Mouse (Mus musculus) urinary bladder, adult 2 months (tissue): ENCODE data around the gene Apoc3. TPM values are rescaled to one million over a fixed set of nuclear protein-coding genes. Genes with fewer than 3 reads are reported as not detected.

Experiments used
- DNase-seq: peaks from one replicate; pipeline ENCODE4 v3.0.0; 2022; ENCODE audit warnings: low spot score
- polyA plus RNA-seq: library from polyadenylated mRNA; depleted of rRNA; stranded (reverse); fragments of >200 nt; gene quantifications from 2 replicates; pipeline ENCODE4 v1.2.3, GENCODE M21; 2012; rRNA removed

Gene Apoc3
- polyA plus RNA-seq: 0.34 and 0.68 TPM in 2 replicates

DNA sequence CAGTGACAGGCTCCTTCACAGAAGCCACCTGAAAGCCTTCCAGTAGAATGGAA lies at the start of gene Apoc3:
Gene Apoc3, minus strand, starts transcription at position 41 of the 53 bp plus-strand sequence.
- no peak for DNase-seq

DNA sequence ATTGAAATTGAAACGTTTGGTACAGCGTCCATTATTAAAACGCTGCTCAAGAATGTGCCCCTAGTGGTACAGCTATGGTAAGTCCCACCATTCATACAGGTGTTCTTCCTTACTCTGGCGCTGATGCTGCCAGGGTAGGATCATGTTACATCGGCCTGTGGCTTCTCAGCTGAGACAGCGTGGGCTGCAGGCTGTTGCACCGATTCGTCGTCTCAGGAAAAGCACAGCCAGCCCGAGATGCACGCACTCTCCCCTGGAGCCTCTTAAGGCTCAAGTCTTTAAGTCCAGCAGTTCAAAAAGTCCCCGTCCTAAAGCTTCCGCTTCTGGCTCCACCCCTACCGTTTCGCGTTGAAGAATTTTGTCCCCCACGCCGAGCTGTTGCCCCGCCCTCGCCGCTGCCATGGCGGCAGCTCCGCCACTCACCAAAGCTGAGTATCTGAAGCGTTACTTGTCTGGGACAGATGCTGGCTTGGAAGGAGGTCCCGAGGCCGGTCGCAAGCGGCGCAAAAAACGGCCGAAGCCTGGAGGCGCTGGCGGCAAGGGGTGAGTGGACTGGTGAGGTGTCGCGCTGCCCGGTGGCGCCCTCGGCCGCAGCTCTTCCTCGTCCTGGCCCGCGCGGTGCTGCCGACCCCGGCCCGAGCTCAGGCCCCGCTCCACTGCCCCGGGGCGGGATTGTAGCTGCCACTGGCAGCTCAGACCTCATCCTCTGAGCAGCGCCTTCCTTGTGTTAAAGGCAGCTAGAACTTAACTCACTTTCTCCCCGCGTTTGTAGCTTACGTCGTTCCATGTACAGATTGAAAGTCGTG lies 47.4 kb upstream of the Apoc3 start, which contains the start of gene Bud13:
Gene Bud13, plus strand, starts transcription at position 378 of the 806 bp plus-strand sequence.
- peak; percentile 94 for DNase-seq

DNA sequence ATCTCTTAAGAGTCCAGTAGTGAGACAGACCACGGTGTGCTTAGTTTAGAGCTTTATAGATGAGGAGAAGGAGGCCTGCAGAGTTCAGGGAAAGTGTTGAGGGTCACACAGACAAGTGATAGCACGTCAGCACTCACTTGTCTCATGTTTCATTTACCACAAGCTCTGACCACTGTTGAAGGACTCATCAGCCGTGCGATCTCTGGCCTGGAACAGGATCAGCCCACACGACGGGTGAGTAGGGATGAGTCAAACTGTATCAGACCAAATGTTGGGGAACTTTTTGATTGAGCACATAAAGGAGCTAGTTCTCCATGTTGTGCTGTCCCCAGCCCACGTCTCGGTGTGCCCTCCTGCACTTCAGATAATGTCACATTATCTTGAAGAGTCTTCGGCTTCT lies 39.1 kb upstream of the Apoc3 start:
- no peak for DNase-seq

DNA sequence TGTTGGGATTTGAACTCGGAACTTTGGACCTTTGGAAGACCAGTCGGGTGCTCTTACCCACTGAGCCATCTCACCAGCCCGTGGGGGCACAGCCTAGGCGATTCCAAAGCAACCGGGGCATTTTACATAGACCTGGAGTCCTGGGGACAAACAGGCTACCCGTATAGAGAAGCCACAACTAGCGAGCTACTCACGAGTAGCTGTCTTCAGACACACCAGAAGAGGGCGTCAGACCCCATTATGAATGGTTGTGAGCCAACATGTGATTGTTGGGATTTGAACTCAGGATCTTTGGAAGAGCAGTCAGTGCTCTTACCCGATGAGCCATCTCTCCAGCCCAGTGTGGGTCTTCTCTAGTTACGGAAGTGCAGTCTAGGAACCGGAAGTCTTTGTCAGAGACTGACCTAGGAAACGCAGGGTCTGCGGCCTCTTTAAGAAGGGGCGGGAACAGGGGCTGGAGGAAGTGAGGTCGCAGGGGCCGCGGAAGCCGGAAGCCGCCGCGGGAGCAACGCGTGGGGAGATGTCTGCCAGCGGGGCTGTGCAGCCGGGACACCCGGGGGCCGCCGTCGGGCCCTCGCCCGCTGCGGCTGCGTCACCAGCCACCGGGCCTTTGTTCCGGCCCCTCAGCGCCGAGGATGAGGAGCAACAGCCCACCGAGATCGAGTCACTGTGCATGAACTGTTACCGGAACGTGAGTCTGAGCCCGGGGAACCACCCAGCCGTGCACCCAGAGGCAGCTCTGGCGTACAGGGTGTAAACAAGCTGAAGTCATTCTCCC lies 37.4 kb upstream of the Apoc3 start, which contains the start of gene Zpr1:
Gene Zpr1, plus strand, starts transcription at position 388 of the 778 bp plus-strand sequence.
- DNase-seq: peak; percentile 78

DNA sequence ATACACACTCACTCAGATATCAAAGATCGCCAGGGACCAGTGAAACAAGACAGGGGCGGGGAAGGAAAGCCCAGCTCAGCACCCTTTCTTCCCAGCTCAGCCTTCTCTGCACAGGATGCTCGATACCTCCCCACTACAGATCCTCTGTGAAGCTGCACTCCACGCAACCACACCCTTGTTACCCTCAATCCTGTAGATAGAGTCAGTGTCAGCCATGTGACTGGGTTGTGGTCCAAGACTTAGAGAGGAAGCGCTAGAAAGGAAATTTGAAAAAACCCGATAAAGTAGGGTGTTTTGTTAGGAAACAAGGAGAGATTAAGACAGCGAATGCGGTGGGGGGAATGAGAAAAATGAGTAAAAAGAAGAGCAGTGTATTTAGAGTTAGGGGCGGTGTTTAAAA lies 36.6 kb upstream of the Apoc3 start:
- DNase-seq: no peak

DNA sequence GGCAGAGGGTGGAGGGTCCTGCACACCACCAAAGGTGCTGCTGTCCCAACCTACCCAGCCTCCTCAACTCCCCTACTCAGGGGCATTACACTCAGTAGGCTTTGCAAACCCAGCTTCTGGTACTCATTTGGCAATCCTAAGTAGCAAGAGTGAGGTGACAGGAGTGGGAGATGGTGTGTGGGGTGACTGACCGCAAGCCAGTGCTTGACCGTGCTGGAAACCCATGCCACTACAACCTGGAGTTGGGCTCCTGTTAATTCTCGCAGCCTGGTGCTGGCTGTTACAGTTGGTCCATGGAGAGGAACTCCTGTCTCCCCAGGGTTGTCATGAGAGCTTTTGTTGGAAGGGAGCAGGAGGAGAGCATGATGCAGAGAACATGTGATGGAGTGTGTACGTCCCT lies 35.3 kb upstream of the Apoc3 start:
- no peak for DNase-seq

DNA sequence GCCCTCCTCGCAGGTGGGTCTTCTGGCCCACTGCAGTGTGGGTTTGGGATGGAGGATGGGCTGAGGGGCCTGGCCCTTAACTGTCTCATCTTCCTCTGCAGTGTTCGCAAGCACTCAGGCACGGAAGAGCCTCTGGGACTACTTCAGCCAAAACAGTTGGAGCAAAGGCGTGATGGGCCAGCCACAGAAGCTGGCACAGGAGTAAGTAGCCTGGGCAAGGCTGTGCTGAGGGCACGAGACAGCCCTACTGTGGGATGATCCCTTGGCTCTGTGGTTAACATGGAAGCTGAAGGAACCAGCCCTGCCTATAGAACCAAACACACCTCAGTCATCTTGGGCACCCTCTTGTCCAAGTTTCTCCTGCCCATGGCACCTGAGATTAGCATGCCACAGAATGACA lies 33.7 kb upstream of the Apoc3 start:
- DNase-seq: no peak

DNA sequence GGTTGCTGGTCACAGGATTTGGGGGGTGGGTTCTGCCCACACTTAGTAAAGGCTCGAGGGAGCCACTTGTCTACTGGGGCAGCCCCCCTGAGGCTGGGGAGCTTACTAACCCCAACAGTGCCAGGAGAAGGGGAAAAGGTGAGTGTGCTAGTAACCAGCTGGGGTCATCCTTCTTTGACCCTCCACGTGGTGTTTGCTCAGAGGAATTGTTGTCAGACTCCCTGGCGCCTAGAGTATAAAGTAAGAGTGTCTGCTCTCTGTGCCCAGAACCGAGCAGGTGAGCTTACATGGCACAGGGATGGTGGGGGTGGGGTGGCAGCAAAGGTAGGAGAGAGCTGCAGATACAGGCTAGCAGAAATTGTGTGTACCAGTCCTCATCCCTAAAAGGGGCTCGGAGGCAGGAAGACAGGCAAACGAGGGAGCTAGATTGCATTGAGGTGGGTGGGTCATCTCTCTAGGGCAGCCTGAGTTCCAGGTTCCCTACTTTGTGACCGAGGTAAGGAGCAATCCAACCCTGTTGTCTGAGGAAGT lies 33.0 kb upstream of the Apoc3 start, which contains the start of gene Apoa5:
Gene Apoa5, plus strand, starts transcription at position 291 of the 531 bp plus-strand sequence.
- DNase-seq: no peak

DNA sequence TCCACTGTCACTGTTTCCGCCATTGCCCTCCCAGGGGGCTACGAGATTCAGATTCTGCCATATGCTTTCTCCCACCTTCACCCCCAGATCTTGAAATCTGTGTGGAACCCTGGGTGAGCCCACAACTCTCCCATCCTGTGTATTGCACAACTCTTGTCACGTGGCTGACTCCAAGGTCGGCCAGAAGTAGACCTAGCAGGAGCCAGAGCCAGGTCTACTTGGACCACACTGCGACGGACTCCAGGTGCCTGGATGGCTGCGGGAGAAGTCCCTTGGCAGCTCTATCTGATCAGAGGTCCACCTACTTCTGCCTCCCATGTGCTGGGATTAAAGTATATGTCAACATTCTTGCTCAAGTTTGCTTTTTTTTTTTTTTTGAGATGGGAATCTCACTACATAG lies 25.7 kb upstream of the Apoc3 start:
- no peak for DNase-seq

DNA sequence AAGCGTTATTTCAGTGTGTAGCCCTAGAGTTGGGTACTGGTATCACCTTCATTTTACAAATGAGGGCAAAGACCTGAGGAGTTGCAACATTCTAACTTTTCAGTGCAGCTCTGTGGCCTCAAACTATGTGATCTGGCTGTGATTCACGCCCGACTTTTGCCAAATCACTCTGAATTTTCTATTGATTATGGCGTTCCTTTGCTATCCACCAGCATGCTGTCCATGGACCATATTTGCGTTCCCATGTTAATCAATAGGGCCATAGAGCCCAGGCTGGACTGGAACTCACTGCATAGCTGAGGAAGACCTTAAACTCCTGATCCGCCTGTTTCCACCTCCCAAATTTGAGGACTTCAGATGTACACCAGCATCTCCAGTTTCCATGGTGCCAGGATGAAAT lies 23.7 kb upstream of the Apoc3 start:
- no peak for DNase-seq

DNA sequence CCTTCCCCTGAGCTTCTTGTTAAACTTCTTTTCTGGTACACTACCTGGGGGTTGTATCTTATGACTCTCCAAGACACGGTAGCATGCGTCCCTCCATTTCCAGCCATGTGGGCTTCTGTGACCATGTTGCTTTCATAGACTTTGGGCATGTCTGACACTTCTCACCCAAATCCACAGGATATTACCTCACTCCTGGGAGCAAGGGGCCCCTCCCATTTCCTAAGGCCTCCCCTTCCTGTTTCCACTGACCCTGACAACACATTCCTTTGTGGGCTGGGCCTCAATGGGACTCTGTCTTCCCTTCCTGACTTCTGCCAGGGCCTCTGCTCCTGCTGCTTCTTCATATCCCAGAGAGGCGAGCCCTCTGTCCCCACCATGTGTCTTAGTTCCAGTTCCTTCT lies 22.1 kb upstream of the Apoc3 start:
- DNase-seq: no peak

DNA sequence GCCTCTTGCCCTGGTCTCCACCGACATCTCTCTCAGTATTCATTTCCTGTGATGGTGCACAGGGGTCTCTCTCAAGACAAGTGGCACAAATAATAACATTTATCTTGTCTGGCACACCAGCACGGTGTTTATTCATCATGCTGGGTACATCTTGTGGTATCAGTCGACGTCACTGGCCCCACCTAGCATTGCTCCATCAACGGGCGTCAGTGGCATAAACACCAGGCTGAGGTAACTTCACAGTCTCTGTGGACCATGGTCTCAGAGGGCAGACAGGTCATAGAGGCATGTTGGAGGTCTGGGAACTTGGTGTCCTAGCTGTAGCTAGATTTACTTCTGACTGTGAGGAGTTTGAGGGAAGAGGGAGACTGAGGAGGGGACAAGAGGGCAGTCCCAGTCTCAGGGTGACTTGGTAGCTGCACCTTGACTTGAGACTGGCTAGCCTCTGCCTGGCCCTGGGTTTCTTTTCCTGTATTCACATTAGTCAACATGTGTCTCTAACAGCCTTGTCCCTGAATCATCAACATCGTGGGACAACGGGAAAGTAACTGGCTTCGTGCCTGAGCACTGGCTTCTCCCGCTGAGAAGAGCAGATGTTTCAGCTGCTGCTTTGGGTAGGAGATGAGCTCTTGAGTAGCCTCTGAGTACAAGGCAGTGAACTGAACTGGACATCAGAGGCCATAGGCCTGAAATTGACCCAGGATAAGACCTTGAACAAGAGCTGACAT lies 21.4 kb upstream of the Apoc3 start:
- DNase-seq: no peak

DNA sequence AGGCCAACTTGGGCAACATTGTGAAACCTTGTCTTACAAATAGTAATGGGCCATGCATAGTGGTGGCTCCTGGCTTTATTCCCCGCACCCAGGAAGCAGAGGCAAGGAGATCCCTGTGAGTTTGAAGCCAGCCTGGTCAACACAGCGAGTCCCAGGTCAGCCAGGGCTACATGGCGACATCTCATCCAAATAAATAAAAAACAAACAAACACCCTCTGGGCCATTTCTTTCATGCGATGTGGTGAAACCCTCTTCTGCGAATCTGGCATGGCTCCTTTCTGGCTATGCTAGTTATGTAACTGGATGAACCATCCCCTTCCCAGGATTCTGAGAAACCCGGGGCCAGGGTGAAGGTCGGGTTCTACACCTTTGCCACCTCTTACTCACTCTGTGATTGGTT lies 20.7 kb upstream of the Apoc3 start:
- no peak for DNase-seq

DNA sequence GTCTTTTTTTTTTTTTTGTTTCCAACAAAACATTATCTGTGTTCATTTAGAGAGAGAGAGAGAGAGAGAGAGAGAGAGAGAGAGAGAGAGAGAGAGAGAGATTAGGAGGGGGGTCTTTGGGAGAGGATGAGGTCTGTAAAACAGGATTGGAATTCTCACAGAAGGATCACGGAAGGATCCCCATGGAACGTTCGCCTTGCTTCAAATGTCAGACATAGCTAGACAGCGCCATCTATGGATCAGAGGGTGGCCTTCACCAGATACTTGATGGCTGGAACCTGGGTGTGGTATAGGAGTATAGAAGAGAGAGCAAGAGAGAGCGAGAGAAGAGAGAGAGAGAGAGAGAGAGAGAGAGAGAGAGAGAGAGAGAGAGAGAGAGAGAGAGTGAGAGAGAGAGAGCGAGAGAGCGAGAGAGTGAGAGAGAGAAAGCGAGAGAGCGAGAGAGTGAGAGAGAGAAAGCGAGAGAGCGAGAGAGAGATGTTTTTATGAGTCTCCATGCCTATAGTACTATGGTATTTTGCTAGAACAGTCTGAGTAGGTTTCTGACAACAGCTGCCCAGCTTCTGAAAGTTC lies 11.4 kb upstream of the Apoc3 start:
- no peak for DNase-seq

DNA sequence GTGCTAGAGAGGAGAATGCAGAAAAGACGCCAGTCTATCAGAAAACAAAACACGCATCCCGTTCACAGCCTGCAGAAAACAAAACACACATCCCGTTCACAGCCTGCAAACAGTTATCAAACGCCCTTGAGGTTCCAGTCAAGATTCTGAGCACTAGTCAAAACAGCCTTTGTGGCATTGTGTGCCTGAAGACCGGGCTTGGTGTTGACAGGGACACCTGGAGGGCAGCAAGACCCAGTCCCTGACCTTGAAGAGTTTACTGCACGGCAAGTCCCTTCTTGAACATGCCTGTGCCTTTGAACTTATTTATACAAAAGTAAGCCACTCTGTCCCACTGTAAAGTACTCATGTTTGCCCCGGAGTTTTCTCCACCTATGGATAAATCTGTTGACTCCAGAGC lies 8.1 kb upstream of the Apoc3 start:
- DNase-seq: no peak

DNA sequence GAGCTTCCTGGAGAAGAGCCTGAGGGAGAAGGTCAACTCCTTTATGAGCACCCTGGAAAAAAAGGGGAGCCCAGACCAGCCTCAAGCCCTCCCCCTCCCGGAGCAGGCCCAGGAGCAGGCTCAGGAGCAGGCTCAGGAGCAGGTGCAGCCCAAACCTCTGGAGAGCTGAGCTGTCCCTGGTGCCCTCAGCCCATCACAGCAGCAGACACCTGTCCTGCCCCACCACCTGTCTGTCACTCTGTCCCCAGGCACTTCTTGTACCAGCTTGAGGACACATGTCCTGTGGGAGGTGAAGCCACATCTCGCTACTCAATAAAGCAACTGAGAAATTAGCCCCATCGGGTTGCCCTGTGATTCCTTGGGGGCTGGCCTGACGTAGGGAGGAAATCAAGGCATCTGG lies 7.7 kb upstream of the Apoc3 start:
- no peak for DNase-seq

DNA sequence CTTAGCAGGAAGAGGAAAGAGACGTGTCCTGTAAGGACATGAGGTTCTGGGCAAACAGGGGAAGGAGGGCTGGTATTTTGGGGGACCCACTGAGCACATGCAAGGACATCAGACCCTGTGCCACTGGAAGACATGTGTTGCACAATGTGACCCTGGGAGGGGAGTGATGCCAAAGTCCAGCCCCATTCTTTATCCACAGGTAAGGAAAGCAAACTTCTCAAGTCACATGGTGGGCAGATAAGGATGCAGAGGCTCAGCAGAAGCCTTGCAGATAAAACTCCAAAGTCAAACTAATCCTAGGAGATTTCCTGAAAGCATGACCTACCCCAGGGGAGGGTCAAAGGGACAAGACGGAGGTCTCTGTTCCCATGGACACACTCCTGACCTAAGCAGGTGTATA lies 6.4 kb upstream of the Apoc3 start:
- no peak for DNase-seq

DNA sequence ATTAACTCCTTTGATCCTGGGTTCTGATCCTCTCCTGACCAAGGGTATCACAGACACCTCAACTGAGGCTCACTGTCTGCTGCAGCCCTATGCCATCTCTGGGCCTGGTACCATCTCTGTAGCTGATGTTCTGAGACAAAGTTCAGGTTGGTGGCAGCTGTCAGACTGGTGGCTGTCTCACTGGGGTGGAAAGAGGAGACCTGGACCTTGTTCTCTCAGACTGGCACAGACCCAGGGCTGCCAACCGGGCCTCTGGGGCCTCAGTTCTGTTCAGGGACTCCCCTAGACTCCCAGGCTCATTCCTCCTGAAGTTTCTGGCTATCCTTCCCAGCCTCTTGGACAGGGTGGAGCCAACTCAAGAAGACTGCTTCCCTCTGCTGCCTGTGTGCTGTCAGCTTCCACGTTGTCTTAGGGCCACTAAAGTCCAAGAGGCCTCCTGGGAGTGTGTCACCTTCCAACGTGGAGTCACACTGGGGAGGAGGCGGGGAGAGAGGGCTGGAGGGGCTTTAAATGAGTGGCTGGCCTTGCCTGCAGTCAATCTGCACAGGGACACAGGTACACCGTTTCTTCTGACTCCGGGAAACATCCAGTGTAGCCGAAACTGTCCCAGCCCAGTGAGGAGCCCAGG lies 5.2 kb upstream of the Apoc3 start, which contains the start of gene Apoa4:
Gene Apoa4, plus strand, starts transcription at position 171 of the 628 bp plus-strand sequence.
- DNase-seq: no peak

DNA sequence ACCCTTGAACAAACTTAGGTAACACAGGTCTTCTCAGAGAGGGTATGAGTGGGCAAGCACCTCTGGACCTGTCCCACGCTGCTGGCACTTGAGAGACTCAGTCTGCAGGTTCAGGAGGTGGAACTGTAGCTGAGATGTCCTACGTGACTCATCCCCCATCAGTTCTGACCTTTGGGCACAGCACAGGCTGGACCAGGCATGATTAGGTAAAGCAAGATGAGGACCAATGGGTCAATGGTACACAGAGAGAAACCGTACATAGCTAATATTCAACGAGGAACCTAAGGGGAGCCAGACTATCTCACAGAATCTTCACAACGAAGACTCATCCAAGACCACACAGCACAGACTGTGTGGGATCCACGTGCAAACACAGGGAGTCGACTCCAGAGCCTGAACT lies 3.4 kb upstream of the Apoc3 start:
- no peak for DNase-seq

DNA sequence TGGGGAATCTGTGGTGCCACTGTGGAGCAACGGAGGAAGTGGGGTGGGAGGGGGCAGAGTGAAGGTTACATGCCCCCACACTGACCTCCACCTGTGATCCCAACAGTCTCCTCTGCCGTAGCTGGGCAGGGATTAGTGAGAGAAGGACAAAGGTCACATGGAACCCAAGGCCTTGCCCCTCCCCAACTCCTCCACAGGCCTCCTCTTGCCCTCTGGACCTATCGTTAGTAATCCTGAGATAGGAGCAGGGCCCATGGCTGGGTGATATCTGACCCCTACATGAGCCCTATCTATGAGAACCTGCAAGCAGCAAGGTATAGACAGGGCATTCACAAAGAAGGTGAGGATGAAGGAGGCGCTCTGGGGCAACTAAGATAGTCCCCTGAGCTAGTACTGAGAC lies 213 bp upstream of the Apoc3 start:
- DNase-seq: no peak

DNA sequence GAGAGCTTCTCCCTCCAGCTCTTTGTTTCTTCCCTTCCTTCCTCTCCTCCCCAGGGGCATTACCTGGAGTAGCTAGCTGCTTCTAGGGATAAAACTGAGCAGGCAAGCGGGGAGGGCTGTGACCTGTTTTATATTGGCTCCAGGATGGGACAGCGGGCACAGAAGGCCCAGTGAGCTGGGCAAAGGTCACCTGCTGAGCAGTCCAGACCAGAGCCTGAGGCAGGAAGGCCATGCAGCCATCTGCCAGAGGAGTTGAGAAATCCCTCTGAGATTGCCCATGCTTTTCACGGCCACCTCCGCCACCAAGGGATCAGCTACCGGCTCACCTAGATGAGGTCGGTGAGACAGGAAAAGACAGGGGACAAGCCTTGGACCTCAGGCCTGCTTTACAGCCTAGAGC lies 240 bp downstream of the Apoc3 start:
- DNase-seq: no peak

DNA sequence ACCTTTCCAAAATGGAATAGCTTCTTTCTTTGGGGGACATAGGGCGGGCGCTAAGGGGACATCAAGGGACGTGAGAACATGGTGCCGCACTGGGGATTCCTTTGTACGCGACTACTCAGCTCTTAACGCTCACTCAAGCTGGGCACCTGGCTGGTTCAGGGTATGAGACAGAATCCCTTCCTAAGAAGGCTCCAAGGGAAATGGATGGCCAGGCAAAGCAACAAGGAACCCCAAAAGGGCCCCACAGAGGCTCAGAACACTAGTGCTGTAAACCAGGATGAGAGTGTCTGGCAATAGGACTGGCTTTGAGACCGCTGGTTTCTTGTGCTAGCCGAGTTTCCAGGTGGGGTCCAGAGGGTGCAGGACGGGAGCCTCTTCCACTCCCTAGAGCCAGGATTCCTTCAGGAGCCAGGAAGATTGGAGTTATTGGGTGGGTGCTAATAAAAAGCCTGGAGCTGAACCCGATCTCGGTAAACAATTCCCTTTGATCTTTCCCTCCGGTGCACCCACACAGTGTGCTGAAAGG lies 4.9 kb downstream of the Apoc3 start:
- no peak for DNase-seq
